Mouse (Mus musculus) ES-Bruce4 (cell line): ENCODE data around the gene Prkag2. TPM values are rescaled to one million over a fixed set of nuclear protein-coding genes. Genes with fewer than 3 reads are reported as not detected.

Source experiments
- H3K27ac ChIP-seq: 2 replicates; pipeline ENCODE4 v1.5.1; 2012; ENCODE audit warnings: low read length, inconsistent platforms; ENCODE audit not compliant: insufficient read depth
- H3K27me3 ChIP-seq: 2 replicates; pipeline ENCODE4 v1.6.1; 2012; ENCODE audit warnings: mild to moderate bottlenecking, low read length, inconsistent platforms; ENCODE audit not compliant: control insufficient read depth, poor library complexity, insufficient read depth, severe bottlenecking
- H3K36me3 ChIP-seq: 2 replicates; pipeline ENCODE4 v1.6.1; 2012; ENCODE audit warnings: inconsistent platforms, mild to moderate bottlenecking, low read length, moderate library complexity; ENCODE audit not compliant: control insufficient read depth, poor library complexity, insufficient read depth, severe bottlenecking
- H3K4me1 ChIP-seq: one replicate; pipeline ENCODE4 v1.8.1; 2011; ENCODE audit warnings: low read length; ENCODE audit not compliant: control insufficient read depth, insufficient read depth
- H3K4me3 ChIP-seq: 2 replicates; pipeline ENCODE4 v1.5.1; 2011; ENCODE audit warnings: low read depth, mild to moderate bottlenecking, low read length
- H3K9ac ChIP-seq: 2 replicates; pipeline ENCODE4 v1.6.1; 2012; ENCODE audit warnings: low read depth, mild to moderate bottlenecking, inconsistent platforms; ENCODE audit not compliant: poor library complexity, severe bottlenecking
- H3K9me3 ChIP-seq: replicated peaks from 2 replicates; pipeline ENCODE4 v1.6.1; 2012; ENCODE audit warnings: mild to moderate bottlenecking, low read length, inconsistent platforms; ENCODE audit not compliant: control insufficient read depth, poor library complexity, insufficient read depth, severe bottlenecking
- CTCF ChIP-seq: IDR thresholded peaks from one replicate; pipeline ENCODE4 v1.8.1; 2011; ENCODE audit warnings: low read depth, low read length
- EP300 ChIP-seq: IDR thresholded peaks from 2 replicates; pipeline ENCODE4 v1.6.1; 2011; ENCODE audit warnings: low read depth, low read length; ENCODE audit not compliant: insufficient read depth
- POLR2A ChIP-seq: IDR thresholded peaks from one replicate; pipeline ENCODE4 v1.8.1; 2011; ENCODE audit warnings: low read length; ENCODE audit not compliant: insufficient read depth
- polyA plus RNA-seq: library from polyadenylated mRNA; stranded (reverse); fragments of >200 nt; gene quantifications from 2 replicates; pipeline ENCODE4 v1.2.4, GENCODE M21; 2011; ENCODE audit warnings: low read depth; ENCODE audit not compliant: missing spikeins, insufficient read depth, insufficient read length

Prkag2 gene
- polyA plus RNA-seq, 1 experiment, result 22.0 TPM

GRCm38 (mm10) chr5:25009770-25010169 lies 90.7 kb downstream of the Prkag2 start:
- TF ChIP-seq POLR2A (no peak), CTCF (no peak), EP300 (peak; percentile 80)

GRCm38 (mm10) chr5:25008966-25009365 lies 91.5 kb downstream of the Prkag2 start:
- no peak overlapping the region for H3K4me3 ChIP-seq
- H3K9ac ChIP-seq, result no peak overlapping the region
- H3K36me3 ChIP-seq, result no peaks in the 10 kb centered on the region
- H3K9me3 ChIP-seq, result no peaks in the 10 kb centered on the region
- peaks cover 17% of the 10 kb centered on the region for H3K4me1 ChIP-seq
- peak overlapping the region; percentile 83 for H3K27ac ChIP-seq
- TF ChIP-seq EP300, result peak; percentile 81
- no peak for TF ChIP-seq CTCF
- H3K27me3 ChIP-seq, result no peaks in the 10 kb centered on the region

More at GRCm38 (mm10) chr5:25009770-25010169, 90.7 kb downstream of the Prkag2 start:
- H3K27ac ChIP-seq, result peak overlapping the region; percentile 91
- no peak overlapping the region for H3K4me3 ChIP-seq
- H3K9ac ChIP-seq, result 0 out of 2 replicates have a peak overlapping the region, but pooled peaks have one; percentile 10
- H3K27me3 ChIP-seq, result no peaks in the 10 kb centered on the region
- peaks cover 17% of the 10 kb centered on the region for H3K4me1 ChIP-seq
- H3K9me3 ChIP-seq, result no peaks in the 10 kb centered on the region
- H3K36me3 ChIP-seq, result no peaks in the 10 kb centered on the region

GRCm38 (mm10) chr5:25006848-25007247 lies 93.6 kb downstream of the Prkag2 start:
- Histone ChIP-seq H3K36me3 (no peaks in the 10 kb centered on the region), H3K27me3 (no peaks in the 10 kb centered on the region), H3K9ac (no peak overlapping the region), H3K27ac (no peak overlapping the region), H3K4me3 (no peak overlapping the region), H3K4me1 (peaks cover 17% of the 10 kb centered on the region), H3K9me3 (no peaks in the 10 kb centered on the region)
- TF ChIP-seq CTCF (peak; percentile 98), POLR2A (no peak)

- no peak overlapping the region for H3K4me3 ChIP-seq
- no peaks in the 10 kb centered on the region for H3K27me3 ChIP-seq
- TF ChIP-seq CTCF (no peak), EP300 (no peak), POLR2A (no peak)
- no peak overlapping the region for H3K27ac ChIP-seq
- no peak overlapping the region for H3K9ac ChIP-seq
- H3K4me1 ChIP-seq, result peaks cover 15% of the 10 kb centered on the region
- H3K36me3 ChIP-seq, result no peaks in the 10 kb centered on the region
- H3K9me3 ChIP-seq, result no peaks in the 10 kb centered on the region
Observed at GRCm38 (mm10) chr5:25005532-25006129, 94.8 kb downstream of the Prkag2 start.

GRCm38 (mm10) chr5:25001391-25001794 lies 99.0 kb downstream of the Prkag2 start:
- TF ChIP-seq POLR2A (no peak), CTCF (no peak), EP300 (no peak)
- H3K27me3 ChIP-seq, result no peaks in the 10 kb centered on the region
- no peak overlapping the region for H3K27ac ChIP-seq
- H3K9me3 ChIP-seq, result no peaks in the 10 kb centered on the region
- no peaks in the 10 kb centered on the region for H3K36me3 ChIP-seq
- H3K4me1 ChIP-seq, result peaks cover 3% of the 10 kb centered on the region
- H3K4me3 ChIP-seq, result no peak overlapping the region
- H3K9ac ChIP-seq, result no peak overlapping the region

GRCm38 (mm10) chr5:24999351-24999750 lies 101.1 kb downstream of the Prkag2 start:
- H3K9ac ChIP-seq, result no peak overlapping the region
- TF ChIP-seq CTCF (no peak), EP300 (no peak), POLR2A (no peak)
- no peaks in the 10 kb centered on the region for H3K27me3 ChIP-seq
- no peaks in the 10 kb centered on the region for H3K9me3 ChIP-seq
- H3K36me3 ChIP-seq, result no peaks in the 10 kb centered on the region
- no peaks in the 10 kb centered on the region for H3K4me1 ChIP-seq
- H3K27ac ChIP-seq, result no peak overlapping the region
- no peak overlapping the region for H3K4me3 ChIP-seq
